Mouse (Mus musculus): ENCODE results near the gene Cdh16. TPM values are rescaled to one million over a fixed set of nuclear protein-coding genes. Genes with fewer than 3 reads are reported as not detected.

Cdh16 gene
- polyA plus RNA-seq, 1 experiment from 2014 or later: not detected

- 41% methylated on average over 1 of the region's 1 CpGs for WGBS (ENCODE audit: insufficient replicate concordance)
- peaks cover 2% of the 10 kb centered on the region; the same call in 1 of the 2 replicates for H3K27me3 ChIP-seq
- no peak overlapping the region for H3K27ac ChIP-seq
- H3K4me3 ChIP-seq (replicated peaks): no peak overlapping the region
- no peak for ATAC-seq (ENCODE audit: low read depth)
- no peak overlapping the region for H3K9ac ChIP-seq
- H3K36me3 ChIP-seq: no peaks in the 10 kb centered on the region
- no peaks in the 10 kb centered on the region for H3K9me3 ChIP-seq (replicated peaks)
- H3K4me2 ChIP-seq: no peak overlapping the region
- H3K4me1 ChIP-seq (replicated peaks): peaks cover 14% of the 10 kb centered on the region
- DNase-seq: no peak
Observed at GRCm38 (mm10) chr8:104569559-104569958, 54.6 kb downstream of the Cdh16 start.

- Histone ChIP-seq H3K27ac (no peak overlapping the region), H3K4me1 (replicated peaks) (peaks cover 9% of the 10 kb centered on the region), H3K9ac (no peak overlapping the region), H3K36me3 (no peaks in the 10 kb centered on the region), H3K9me3 (replicated peaks) (no peaks in the 10 kb centered on the region), H3K4me3 (replicated peaks) (no peak overlapping the region), H3K27me3 (no peaks in the 10 kb centered on the region), H3K4me2 (no peak overlapping the region)
- 72% methylated on average over 5 of the region's 5 CpGs for WGBS (ENCODE audit: insufficient replicate concordance)
- DNase-seq (no peak), ATAC-seq (ENCODE audit: low read depth) (no peak; the same call in none of the 2 replicates)
Observed at GRCm38 (mm10) chr8:104565457-104565798, 58.8 kb downstream of the Cdh16 start.

DNA sequence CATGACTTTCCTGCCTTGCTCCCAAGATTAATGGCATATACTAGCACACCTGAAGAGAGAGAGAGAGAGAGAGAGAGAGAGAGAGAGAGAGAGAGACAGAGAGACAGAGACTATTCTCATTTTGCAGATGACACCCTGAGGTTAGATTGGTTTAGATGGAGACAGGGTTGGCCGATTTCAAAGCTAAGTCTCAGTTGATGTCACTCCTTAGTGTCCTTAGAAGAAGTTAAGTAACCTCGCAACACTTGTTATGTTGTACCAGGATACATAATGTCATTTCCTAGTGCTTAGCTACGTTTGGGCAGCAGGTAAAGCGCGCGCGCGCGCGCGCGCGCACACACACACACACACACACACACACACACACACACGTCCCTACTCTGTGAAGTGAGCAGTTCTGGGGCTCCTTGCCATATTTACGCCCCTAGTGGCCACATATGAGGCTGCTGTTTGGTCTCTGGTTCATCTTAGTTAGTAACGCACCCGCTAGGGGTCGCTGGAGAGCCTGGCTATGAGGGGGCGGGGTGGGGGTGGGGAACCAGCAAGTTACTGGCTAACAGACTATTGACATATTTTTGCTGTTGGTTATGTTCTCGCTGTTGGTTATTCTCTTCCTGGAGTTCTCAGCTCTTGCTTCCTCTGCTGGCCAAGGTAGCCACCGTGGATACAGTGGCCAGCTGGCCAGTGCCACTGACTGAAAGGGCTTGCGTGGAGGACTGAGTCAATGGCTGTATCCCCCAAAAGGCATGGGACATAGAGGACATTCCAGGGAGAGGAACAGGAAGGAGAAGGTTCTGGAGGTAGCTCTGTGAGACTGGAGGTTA, 59.4 kb downstream of the Cdh16 start:
- peak; percentile 74 for DNase-seq
- 14% methylated on average over 22 of the region's 22 CpGs for WGBS (ENCODE audit: insufficient replicate concordance)
- Histone ChIP-seq H3K4me2 (peak overlapping the region; percentile 34; the same call in 1 of the 2 replicates), H3K4me1 (replicated peaks) (peaks cover 7% of the 10 kb centered on the region), H3K9ac (no peak overlapping the region), H3K9me3 (replicated peaks) (no peaks in the 10 kb centered on the region), H3K27me3 (no peaks in the 10 kb centered on the region), H3K27ac (no peak overlapping the region), H3K4me3 (replicated peaks) (no peak overlapping the region), H3K36me3 (no peaks in the 10 kb centered on the region)
- peak; percentile 87 for ATAC-seq (ENCODE audit: low read depth)

DNA sequence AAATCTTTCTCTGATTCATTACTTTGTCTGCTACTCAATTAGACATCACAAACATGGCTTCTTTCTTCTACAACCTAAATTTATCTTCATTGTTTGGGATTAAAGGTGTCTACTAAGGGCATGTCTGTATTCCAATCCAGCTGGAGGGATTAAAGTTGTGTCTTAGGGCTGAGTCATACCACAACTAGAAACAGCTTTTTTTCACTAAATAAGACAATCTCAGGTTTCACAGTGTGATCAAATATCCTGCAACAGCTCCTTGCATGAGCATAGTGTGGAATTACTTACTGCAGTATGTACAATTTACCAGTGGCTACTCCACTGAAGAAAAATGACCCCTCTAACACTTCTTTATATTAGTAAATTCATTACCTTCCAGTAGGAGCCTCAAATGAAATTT, 63.5 kb downstream of the Cdh16 start:
- no peak for ATAC-seq (ENCODE audit: low read depth)
- no peak overlapping the region for H3K27ac ChIP-seq

GRCm38 (mm10) chr8:104557226-104557625, 67.0 kb downstream of the Cdh16 start:
- H3K4me1 ChIP-seq (replicated peaks): no peaks in the 10 kb centered on the region
- no peak overlapping the region for H3K27ac ChIP-seq
- no peaks in the 10 kb centered on the region for H3K9me3 ChIP-seq (replicated peaks)
- no peak overlapping the region for H3K9ac ChIP-seq
- H3K27me3 ChIP-seq: peaks cover 11% of the 10 kb centered on the region; the same call in 1 of the 2 replicates
- no peaks in the 10 kb centered on the region for H3K36me3 ChIP-seq
- 47% methylated on average over 7 of the region's 7 CpGs for WGBS (ENCODE audit: insufficient replicate concordance)
- ATAC-seq (ENCODE audit: low read depth): peak; percentile 62
- H3K4me3 ChIP-seq (replicated peaks): no peak overlapping the region
- H3K4me2 ChIP-seq: no peak overlapping the region
- DNase-seq: no peak

More for the DNA sequence above, 63.5 kb downstream of the Cdh16 start:
- DNase-seq: no peak
- peaks cover 7% of the 10 kb centered on the region for H3K4me1 ChIP-seq (replicated peaks)
- H3K27me3 ChIP-seq: no peaks in the 10 kb centered on the region
- no peak overlapping the region for H3K4me2 ChIP-seq
- no peaks in the 10 kb centered on the region for H3K9me3 ChIP-seq (replicated peaks)
- H3K4me3 ChIP-seq (replicated peaks): no peak overlapping the region
- no peak overlapping the region for H3K9ac ChIP-seq
- H3K36me3 ChIP-seq: no peaks in the 10 kb centered on the region

DNA sequence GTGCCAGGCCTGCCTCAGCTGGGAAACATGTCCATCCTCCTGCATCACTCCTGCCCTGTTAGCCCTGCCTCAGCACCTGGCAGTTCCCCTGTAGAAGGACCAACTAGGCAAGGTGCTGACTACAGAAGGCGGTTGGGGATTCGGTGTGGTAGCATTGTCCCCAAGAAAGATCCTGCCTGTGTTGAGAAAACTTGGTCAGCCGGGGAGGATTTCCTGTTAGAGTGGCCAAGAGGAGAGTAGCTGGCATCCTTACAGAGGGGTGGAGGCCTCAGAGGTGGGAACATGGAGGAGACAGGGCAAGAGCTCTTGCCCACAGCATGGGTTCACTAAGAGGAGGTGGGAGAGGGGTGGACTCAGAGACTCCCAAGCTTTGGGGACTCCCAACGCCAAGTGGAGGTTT, 69.0 kb downstream of the Cdh16 start:
- Histone ChIP-seq H3K27me3 (peaks cover 11% of the 10 kb centered on the region; the same call in 1 of the 2 replicates), H3K36me3 (no peaks in the 10 kb centered on the region), H3K4me1 (replicated peaks) (no peaks in the 10 kb centered on the region), H3K4me2 (no peak overlapping the region), H3K27ac (no peak overlapping the region), H3K9me3 (replicated peaks) (no peaks in the 10 kb centered on the region), H3K9ac (no peak overlapping the region), H3K4me3 (replicated peaks) (no peak overlapping the region)
- WGBS (ENCODE audit: insufficient replicate concordance): 68% methylated on average over 4 of the region's 4 CpGs
- no peak for DNase-seq
- ATAC-seq (ENCODE audit: low read depth): no peak

Other genes starting within 250 kb of the Cdh16 start
- 0.40 and 0.56 TPM in 2 replicates for gene Cmtm4, start 228.6 kb downstream of the Cdh16 start, polyA plus RNA-seq (2015; fragmentation: Nextera tagmentation; extraction: Ambion mirVana)
- 13.5 and 16.2 TPM in 2 replicates for gene Dync1li2, start 181.3 kb downstream of the Cdh16 start, polyA plus RNA-seq (2015; fragmentation: Nextera tagmentation; extraction: Ambion mirVana)
- gene Terb1, start 114.5 kb downstream of the Cdh16 start, polyA plus RNA-seq (2015; fragmentation: Nextera tagmentation; extraction: Ambion mirVana): 0.03 TPM in 1 of 2 replicates, not detected in the other
- 43.1 and 49.9 TPM in 2 replicates for gene Nae1, start 89.8 kb downstream of the Cdh16 start, polyA plus RNA-seq (2015; fragmentation: Nextera tagmentation; extraction: Ambion mirVana)
- 3.7 and 4.2 TPM in 2 replicates for gene Car7, start 89.7 kb downstream of the Cdh16 start, polyA plus RNA-seq (2015; fragmentation: Nextera tagmentation; extraction: Ambion mirVana)
- 4.4 and 5.7 TPM in 2 replicates for gene Pdp2, start 32.9 kb downstream of the Cdh16 start, polyA plus RNA-seq (2015; fragmentation: Nextera tagmentation; extraction: Ambion mirVana)
- 0.75 and 0.82 TPM in 2 replicates for gene Rrad, start 6.9 kb upstream of the Cdh16 start, polyA plus RNA-seq (2015; fragmentation: Nextera tagmentation; extraction: Ambion mirVana)
- gene Ciao2b, start 17.6 kb upstream of the Cdh16 start, polyA plus RNA-seq (2015; fragmentation: Nextera tagmentation; extraction: Ambion mirVana): 64.9 and 65.0 TPM in 2 replicates
- gene Ces2a, start 109.6 kb upstream of the Cdh16 start, polyA plus RNA-seq (2015; fragmentation: Nextera tagmentation; extraction: Ambion mirVana): 5.9 and 6.7 TPM in 2 replicates
- 0.06 and 0.16 TPM in 2 replicates for gene Ces2b, start 207.2 kb upstream of the Cdh16 start, polyA plus RNA-seq (2015; fragmentation: Nextera tagmentation; extraction: Ambion mirVana)
- gene Ces2c, start 222.7 kb upstream of the Cdh16 start, polyA plus RNA-seq (2015; fragmentation: Nextera tagmentation; extraction: Ambion mirVana): not detected in 2 replicates

Data from liver, embryonic 13.5 days (tissue).